ENCODE assay signal across 22 mouse cellular contexts in genomic region chr17:29310056-29310623, GRCm38 (mm10). TPM values are rescaled to one million over a fixed set of nuclear protein-coding genes. Genes with fewer than 3 reads are reported as not detected.
DNase-seq lines count a peak whose midpoint lies in the region; ATAC-seq and TF ChIP-seq lines count a peak whose summit lies in the region.
"Had no signal": no experiment of that assay in that cellular context is flagged by ENCODE, and none has a peak within 500 bp of the region (broad histone marks: within the 10 kb centered on the region; RNA-seq: fewer than 3 reads in every experiment).

No protein-coding gene starts in this region.

- H3K9me3 ChIP-seq in neural tube, embryonic 14.5 days (ENCODE audit: control insufficient read depth, low read length) = no peaks in the 10 kb centered on the region
- H3K9me3 ChIP-seq: limb, embryonic 15.5 days; neural tube, embryonic 12.5 days had no signal

- no peak overlapping the region for H3K4me2 ChIP-seq in neural tube, embryonic 14.5 days (ENCODE audit: low read depth, low read length)
- H3K4me2 ChIP-seq: embryonic facial prominence, embryonic 12.5 days; heart, embryonic 13.5 days; limb, embryonic 15.5 days; midbrain, embryonic 13.5 days; neural tube, embryonic 12.5 days had no signal

- H3K4me1 ChIP-seq in neural tube, embryonic 14.5 days (ENCODE audit: control insufficient read depth, insufficient read depth, low read length) = no peaks in the 10 kb centered on the region
- H3K4me1 ChIP-seq: neural tube, embryonic 12.5 days had no signal

- peak overlapping the region; percentile 20; the same call in 1 of the 2 replicates for H3K27ac ChIP-seq in gastrocnemius, adult 2 months
- H3K27ac ChIP-seq in neural tube, embryonic 14.5 days (ENCODE audit: low read depth, low read length) = no peak overlapping the region
- H3K27ac ChIP-seq: embryonic facial prominence, embryonic 12.5 days; heart, embryonic 13.5 days; layer of hippocampus, adult 2 months; limb, embryonic 15.5 days; liver, embryonic 14.5 days; midbrain, embryonic 13.5 days; neural tube, embryonic 12.5 days had no signal

- WGBS in neural tube, embryonic 14.5 days = 51% methylated on average over 21 of the region's 21 CpGs

- no peaks in the 10 kb centered on the region for H3K36me3 ChIP-seq in neural tube, embryonic 14.5 days (ENCODE audit: control insufficient read depth, insufficient read depth, low read length)
- H3K36me3 ChIP-seq: embryonic facial prominence, embryonic 12.5 days; heart, embryonic 13.5 days; limb, embryonic 15.5 days; midbrain, embryonic 13.5 days; neural tube, embryonic 12.5 days had no signal

- H3K4me3 ChIP-seq in gastrocnemius, adult 2 months = no peak overlapping the region
- H3K4me3 ChIP-seq in neural tube, embryonic 14.5 days (ENCODE audit: low read depth, low read length) = no peak overlapping the region
- H3K4me3 ChIP-seq: embryonic facial prominence, embryonic 12.5 days; heart, embryonic 13.5 days; layer of hippocampus, adult 2 months; limb, embryonic 15.5 days; midbrain, embryonic 13.5 days; neural tube, embryonic 12.5 days had no signal

- TF ChIP-seq CTCF in gastrocnemius, adult 2 months (IDR thresholded peaks at IDR 0.05) = no peak

- no peak overlapping the region for H3K9ac ChIP-seq in neural tube, embryonic 14.5 days (replicated peaks; ENCODE audit: low read depth, low read length)
- H3K9ac ChIP-seq: embryonic facial prominence, embryonic 12.5 days; heart, embryonic 13.5 days; limb, embryonic 15.5 days; liver, embryonic 14.5 days; midbrain, embryonic 13.5 days; neural tube, embryonic 12.5 days had no signal

- 0 out of 2 replicates have a peak, but pooled peaks have one; percentile 14 for ATAC-seq in neural tube, embryonic 14.5 days (ENCODE audit: low read depth)
- ATAC-seq: forebrain, embryonic 14.5 days; intestine, postnatal 0 days; midbrain, embryonic 13.5 days had no signal

- intact Hi-C loops in gastrocnemius, adult 2 months (cut with DNase I) = no loop called here
- intact Hi-C loops in gastrocnemius, postnatal 14 days (cut with DNase I; ENCODE audit: low total_unique reads) = no loop called here
- intact Hi-C loops in left cerebral cortex, postnatal 4 days (cut with DNase I) = no loop called here
- intact Hi-C loops in left cerebral cortex, postnatal 25 days (cut with DNase I) = no loop called here

- DNase-seq in gastrocnemius, adult 2 months = peak; percentile 65
- DNase-seq in gastrocnemius, postnatal 14 days = no peak
- peak; percentile 47 for DNase-seq in left cerebral cortex, postnatal 4 days
- DNase-seq in left cerebral cortex, postnatal 25 days (ENCODE audit: low spot score in 2 of 2) = no peak
- no peak for DNase-seq in neural tube, embryonic 10.5 days (ENCODE audit: extremely low spot score, low spot score)
- no peak for DNase-seq in c-Kit-positive CD71-positive TER-119-positive erythroid progenitor cells, embryonic 14.5 days (ENCODE audit: low spot score)
- DNase-seq: adrenal gland, postnatal 25 days; cerebellum, adult 11 months; cerebellum, postnatal 14 days; gastrocnemius, postnatal 10 days; kidney, postnatal 25 days; thymus, postnatal 25 days had no signal

- no peaks in the 10 kb centered on the region for H3K27me3 ChIP-seq in neural tube, embryonic 14.5 days (ENCODE audit: control insufficient read depth, insufficient read depth, low read length)
- H3K27me3 ChIP-seq: embryonic facial prominence, embryonic 12.5 days; limb, embryonic 15.5 days; midbrain, embryonic 13.5 days; neural tube, embryonic 12.5 days had no signal

RNA-seq across cellular contexts. Expression of gene Pi16, which starts 7.3 kb away (rescaled TPM):
- total RNA-seq in gastrocnemius, adult 2 months (2021) = 10 to 100 TPM; 21.9 to 52.6 TPM
- 10 to 100 TPM; 25.4 to 37.9 TPM for total RNA-seq in gastrocnemius, postnatal 14 days (2021)
- total RNA-seq in left cerebral cortex, postnatal 4 days (2021) = 1 to 10 TPM; 1.4 to 2.0 TPM
- total RNA-seq in left cerebral cortex, postnatal 25 days (2021) = 1 to 10 TPM; 1.1 to 1.5 TPM
- 0.75 and 0.92 TPM in 2 replicates for polyA plus RNA-seq in neural tube, embryonic 14.5 days (2014; fragmentation: Nextera tagmentation; extraction: Ambion mirVana)

RNA-seq across cellular contexts. Expression of gene Mtch1, which starts 37.6 kb away (rescaled TPM):
- 100 to 1,000 TPM in 1 of 2 experiments, 10 to 100 TPM in 1; 78.5 to 109 TPM for total RNA-seq in gastrocnemius, adult 2 months (2021)
- total RNA-seq in gastrocnemius, postnatal 14 days (2021) = 100 to 1,000 TPM; 141 to 160 TPM
- total RNA-seq in left cerebral cortex, postnatal 4 days (2021) = 100 to 1,000 TPM; 489 to 514 TPM
- total RNA-seq in left cerebral cortex, postnatal 25 days (2021) = 100 to 1,000 TPM; 553 to 573 TPM
- 517 and 551 TPM in 2 replicates for polyA plus RNA-seq in neural tube, embryonic 14.5 days (2014; fragmentation: Nextera tagmentation; extraction: Ambion mirVana)

RNA-seq across cellular contexts. Expression of gene BC004004, which starts 41.6 kb away (rescaled TPM):
- total RNA-seq in gastrocnemius, adult 2 months (2021) = 100 to 1,000 TPM; 110 to 121 TPM
- 100 to 1,000 TPM; 115 TPM for total RNA-seq in gastrocnemius, postnatal 14 days (2021)
- 100 to 1,000 TPM; 102 to 107 TPM for total RNA-seq in left cerebral cortex, postnatal 4 days (2021)
- total RNA-seq in left cerebral cortex, postnatal 25 days (2021) = 10 to 100 TPM; 86.2 to 93.7 TPM
- polyA plus RNA-seq in neural tube, embryonic 14.5 days (2014; fragmentation: Nextera tagmentation; extraction: Ambion mirVana) = 126 and 133 TPM in 2 replicates

RNA-seq across cellular contexts. Expression of gene Ppil1, which starts 46.2 kb away (rescaled TPM):
- 1 to 10 TPM; 5.1 to 7.3 TPM for total RNA-seq in gastrocnemius, adult 2 months (2021)
- 1 to 10 TPM; 8.4 to 9.7 TPM for total RNA-seq in gastrocnemius, postnatal 14 days (2021)
- total RNA-seq in left cerebral cortex, postnatal 4 days (2021) = 10 to 100 TPM; 35.1 to 40.5 TPM
- 10 to 100 TPM; 19.7 to 20.8 TPM for total RNA-seq in left cerebral cortex, postnatal 25 days (2021)
- polyA plus RNA-seq in neural tube, embryonic 14.5 days (2014; fragmentation: Nextera tagmentation; extraction: Ambion mirVana) = 96.4 and 96.9 TPM in 2 replicates

RNA-seq across cellular contexts. Expression of gene Fgd2, which starts 50.6 kb away (rescaled TPM):
- 1 to 10 TPM in 1 of 2 experiments, under 1 TPM in 1; 0.74 to 1.1 TPM for total RNA-seq in gastrocnemius, adult 2 months (2021)
- total RNA-seq in gastrocnemius, postnatal 14 days (2021) = 1 to 10 TPM; 1.6 to 1.8 TPM
- total RNA-seq in left cerebral cortex, postnatal 4 days (2021) = 1 to 10 TPM; 4.5 to 6.4 TPM
- 1 to 10 TPM; 5.2 to 6.8 TPM for total RNA-seq in left cerebral cortex, postnatal 25 days (2021)
- 3.7 and 3.8 TPM in 2 replicates for polyA plus RNA-seq in neural tube, embryonic 14.5 days (2014; fragmentation: Nextera tagmentation; extraction: Ambion mirVana)

Comparison
In these comparisons a context has a peak if more than half of its experiments do, and no peak if none do; other contexts are left out.
1. DNase-seq: peak in gastrocnemius, adult 2 months (single experiment) and left cerebral cortex, postnatal 4 days (single experiment); none in gastrocnemius, postnatal 14 days (single experiment), left cerebral cortex, postnatal 25 days (0 of 2), neural tube, embryonic 10.5 days (single experiment) and c-Kit-positive CD71-positive TER-119-positive erythroid progenitor cells, embryonic 14.5 days (single experiment).
2. RNA of gene Pi16, which starts 7.3 kb away (total RNA-seq): 21.9 to 52.6 TPM in gastrocnemius, adult 2 months and 25.4 to 37.9 TPM in gastrocnemius, postnatal 14 days; 1.4 to 2.0 TPM in left cerebral cortex, postnatal 4 days and 1.1 to 1.5 TPM in left cerebral cortex, postnatal 25 days; every median in the first group is over 4 times any median in the second.